Mouse (Mus musculus): ENCODE data around the gene Entpd1.

GRCm38 (mm10) chr19:40650090-40650489 lies 37.9 kb downstream of the Entpd1 start:
- no peak for TF ChIP-seq CTCF (IDR thresholded peaks at IDR 0.05; ENCODE audit: borderline replicate concordance, control insufficient read depth, extremely low read depth, insufficient read depth, low read length, poor library complexity)
- no peak for TF ChIP-seq POLR2A (IDR thresholded peaks at IDR 0.05; ENCODE audit: control insufficient read depth, extremely low read depth, insufficient read depth, low read length, poor library complexity)
